Comparison of ENCODE assay signal across 27 mouse cellular contexts in the genomic region with DNA sequence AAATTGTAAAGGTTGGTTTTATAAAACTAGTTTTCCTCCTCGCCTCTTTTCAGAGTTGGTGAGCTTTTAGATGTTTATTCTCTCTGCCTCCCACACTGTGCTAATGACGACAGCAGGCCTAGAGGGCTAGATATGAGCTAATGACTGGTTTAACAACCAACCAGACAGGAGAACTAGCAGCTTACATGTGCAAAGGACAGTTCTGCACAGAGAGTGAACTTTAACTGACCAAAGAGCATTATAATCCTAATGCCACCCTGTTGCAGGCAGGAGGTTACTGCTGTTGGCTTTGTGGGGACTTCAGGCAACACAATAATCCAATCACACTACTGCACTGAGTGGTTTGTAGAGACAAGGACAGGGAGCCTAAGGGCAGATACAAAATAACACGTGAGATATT.
"Had no signal": no experiment of that assay in that cellular context is flagged by ENCODE, and none has a peak within 500 bp of the region (broad histone marks: within the 10 kb centered on the region; RNA-seq: fewer than 3 reads in every experiment).

No protein-coding gene starts in this region.

- H3K27ac ChIP-seq: gastrocnemius, adult 2 months; heart, adult 2 months; heart, embryonic 13.5 days; heart, embryonic 15.5 days; hindbrain, embryonic 10.5 days; hindbrain, embryonic 12.5 days; hindbrain, embryonic 14.5 days; layer of hippocampus, adult 2 months; left cerebral cortex, adult 2 months; limb, embryonic 10.5 days; limb, embryonic 12.5 days; liver, embryonic 12.5 days; liver, embryonic 14.5 days had no signal

- DNase-seq: gastrocnemius, adult 2 months; gastrocnemius, postnatal 10 days; gastrocnemius, postnatal 25 days; heart, adult 2 months; heart, postnatal 14 days; heart, postnatal 4 days; kidney, adult 18-20 months; kidney, adult 8-10 months; kidney, postnatal 10 days; kidney, postnatal 25 days; kidney, postnatal 4 days; liver had no signal

- H3K4me2 ChIP-seq: heart, embryonic 11.5 days; heart, embryonic 13.5 days; heart, embryonic 15.5 days; hindbrain, embryonic 12.5 days; hindbrain, embryonic 14.5 days; limb, embryonic 12.5 days; liver, embryonic 12.5 days had no signal

- H3K4me1 ChIP-seq: hindbrain, embryonic 10.5 days; hindbrain, embryonic 12.5 days; limb, embryonic 10.5 days; limb, embryonic 12.5 days had no signal

- H3K36me3 ChIP-seq: heart, embryonic 13.5 days; heart, embryonic 15.5 days; hindbrain, embryonic 10.5 days; hindbrain, embryonic 12.5 days; limb, embryonic 10.5 days; limb, embryonic 12.5 days; liver, embryonic 12.5 days had no signal

- H3K9ac ChIP-seq: heart, embryonic 13.5 days; heart, embryonic 15.5 days; hindbrain, embryonic 12.5 days; hindbrain, embryonic 14.5 days; limb, embryonic 12.5 days; liver, embryonic 12.5 days; liver, embryonic 14.5 days had no signal

- H3K9me3 ChIP-seq: heart, embryonic 13.5 days; heart, embryonic 15.5 days; hindbrain, embryonic 10.5 days; hindbrain, embryonic 12.5 days; limb, embryonic 10.5 days; limb, embryonic 12.5 days; liver, embryonic 12.5 days had no signal

- H3K4me3 ChIP-seq: gastrocnemius, adult 2 months; heart, adult 2 months; heart, embryonic 13.5 days; heart, embryonic 15.5 days; hindbrain, embryonic 10.5 days; hindbrain, embryonic 12.5 days; layer of hippocampus, adult 2 months; left cerebral cortex, adult 2 months; limb, embryonic 10.5 days; limb, embryonic 12.5 days; liver, embryonic 12.5 days had no signal

- ATAC-seq: hindbrain, embryonic 16.5 days; inflammation-experienced regulatory T-cells, adult 6 months; intestine, postnatal 0 days; liver, embryonic 12.5 days had no signal

- H3K27me3 ChIP-seq: heart, embryonic 13.5 days; heart, embryonic 15.5 days; hindbrain, embryonic 12.5 days; limb, embryonic 12.5 days had no signal
